Mouse (Mus musculus) heart, postnatal 0 days (tissue): ENCODE measurements around the gene 1500009C09Rik. TPM values are rescaled to one million over a fixed set of nuclear protein-coding genes. Genes with fewer than 3 reads are reported as not detected.
A peak's percentile ranks its signal among the peaks of the same experiment; 100 is the strongest.

Experiments used
- ATAC-seq: fragments of 200-750 bp; cut with Nextera tagmentation; 2 replicates; pipeline ENCODE4 v1.8.0; 2017; ENCODE audit warnings: low read depth, moderate number of reproducible peaks, moderate library complexity; ENCODE audit not compliant: insufficient read depth
- DNase-seq: peaks from one replicate; pipeline ENCODE4 v3.0.0-alpha.2; 2016; ENCODE audit warnings: low spot score
- H3K27ac ChIP-seq: fragments of 300-500 bp; sonication (generic); 2 replicates; pipeline ENCODE4 v1.5.1; 2014; ENCODE audit warnings: low read depth, mild to moderate bottlenecking
- H3K27me3 ChIP-seq: fragments of 300-500 bp; sonication (generic); 2 replicates; pipeline ENCODE4 v1.6.1; 2014; ENCODE audit warnings: low read length, mixed read lengths; ENCODE audit not compliant: control insufficient read depth, insufficient read depth
- H3K36me3 ChIP-seq: fragments of 300-500 bp; sonication (generic); replicated peaks from 2 replicates; pipeline ENCODE4 v1.6.1; 2014; ENCODE audit warnings: low read length, mixed read lengths; ENCODE audit not compliant: control insufficient read depth, insufficient read depth
- H3K4me1 ChIP-seq: fragments of 300-500 bp; sonication (generic); 2 replicates; pipeline ENCODE4 v1.6.1; 2014; ENCODE audit warnings: antibody characterized with exemption; ENCODE audit not compliant: control insufficient read depth, insufficient read depth
- H3K4me2 ChIP-seq: fragments of 300-500 bp; sonication (generic); 2 replicates; pipeline ENCODE4 v1.6.1; 2014; ENCODE audit warnings: low read depth, mild to moderate bottlenecking, low read length, moderate library complexity
- H3K4me3 ChIP-seq: fragments of 300-500 bp; sonication (generic); 2 replicates; pipeline ENCODE4 v1.5.1; 2014; ENCODE audit warnings: low read depth, low read length
- H3K9ac ChIP-seq: fragments of 300-500 bp; sonication (generic); replicated peaks from 2 replicates; pipeline ENCODE4 v1.6.1; 2014; ENCODE audit warnings: low read depth, low read length, mixed read lengths
- H3K9me3 ChIP-seq: fragments of 300-500 bp; sonication (generic); replicated peaks from 2 replicates; pipeline ENCODE4 v1.6.1; 2016; ENCODE audit warnings: low read length; ENCODE audit not compliant: control insufficient read depth
- CTCF ChIP-seq: IDR thresholded peaks from 2 replicates; pipeline ENCODE4 v1.5.1; 2016; ENCODE audit warnings: antibody characterized with exemption, control low read depth, low read depth
- EP300 ChIP-seq: IDR thresholded peaks from 2 replicates; pipeline ENCODE4 v1.6.1; 2016; ENCODE audit warnings: antibody characterized with exemption, low read depth
- WGBS: fragments of 180-500 bp; shearing (Covaris S2); extraction: QIAGEN DNeasy Blood & Tissue Kit; methylation state at CpG from one replicate; pipeline ENCODE4 v1.1.7; 2014; 5-methylcytosine and 5-hydroxymethylcytosine counted together
- polyA plus RNA-seq: library from polyadenylated mRNA; unstranded; fragments of >200 nt; fragmentation: Nextera tagmentation; extraction: Ambion mirVana; gene quantifications from 2 replicates; pipeline ENCODE4 v1.2.1, GENCODE M21; 2015
- total RNA-seq: library from RNA; depleted of rRNA; stranded (reverse); fragments of >200 nt; gene quantifications from 2 replicates; pipeline ENCODE4 v1.2.3, GENCODE M21; 2014; ENCODE audit warnings: low replicate concordance

The 1500009C09Rik gene
- total and polyA plus RNA-seq, 2 experiments from 2014 or later: not detected

GRCm38 (mm10) chr15:82274927-82275901, 23.0 kb downstream of the 1500009C09Rik start:
- Histone ChIP-seq H3K4me1 (peaks cover 12% of the 10 kb centered on the region), H3K4me2 (peak overlapping the region; percentile 85), H3K9ac (no peak overlapping the region; the same call in 1 of the 2 replicates), H3K36me3 (no peaks in the 10 kb centered on the region), H3K4me3 (peak overlapping the region; percentile 47), H3K27me3 (peaks cover 46% of the 10 kb centered on the region), H3K27ac (no peak overlapping the region), H3K9me3 (no peaks in the 10 kb centered on the region)
- under 1% methylated on average over 66 of the region's 86 CpGs for WGBS
- no peak for DNase-seq
- no peak for TF ChIP-seq EP300
- no peak for TF ChIP-seq CTCF
- peak; percentile 43; the same call in 1 of the 2 replicates for ATAC-seq

- Histone ChIP-seq H3K27me3 (peaks cover 34% of the 10 kb centered on the region), H3K4me2 (no peak overlapping the region)
Measured at GRCm38 (mm10) chr15:82277591-82277990, 25.4 kb downstream of the 1500009C09Rik start.

GRCm38 (mm10) chr15:82280638-82281037, 28.4 kb downstream of the 1500009C09Rik start:
- Histone ChIP-seq H3K36me3 (no peaks in the 10 kb centered on the region), H3K4me1 (peaks cover 12% of the 10 kb centered on the region; the same call in 1 of the 2 replicates), H3K4me2 (no peak overlapping the region), H3K9me3 (no peaks in the 10 kb centered on the region), H3K27me3 (peaks cover 14% of the 10 kb centered on the region), H3K4me3 (no peak overlapping the region), H3K27ac (peak overlapping the region; percentile 72), H3K9ac (no peak overlapping the region)
- WGBS: 31% methylated on average over 4 of the region's 4 CpGs
- DNase-seq (peak; percentile 83), ATAC-seq (peak; percentile 87)
- TF ChIP-seq CTCF (no peak), EP300 (no peak)

More at GRCm38 (mm10) chr15:82277591-82277990, 25.4 kb downstream of the 1500009C09Rik start:
- ATAC-seq (no peak), DNase-seq (no peak)
- TF ChIP-seq CTCF: no peak
- TF ChIP-seq EP300: no peak
- Histone ChIP-seq H3K27ac (no peak overlapping the region), H3K4me3 (no peak overlapping the region), H3K9me3 (no peaks in the 10 kb centered on the region), H3K4me1 (peaks cover 21% of the 10 kb centered on the region), H3K9ac (no peak overlapping the region), H3K36me3 (no peaks in the 10 kb centered on the region)
- 64% methylated on average over 5 of the region's 5 CpGs for WGBS

- Histone ChIP-seq H3K9me3 (no peaks in the 10 kb centered on the region), H3K4me2 (no peak overlapping the region), H3K36me3 (no peaks in the 10 kb centered on the region), H3K4me1 (no peaks in the 10 kb centered on the region), H3K4me3 (no peak overlapping the region), H3K27me3 (no peaks in the 10 kb centered on the region), H3K9ac (no peak overlapping the region), H3K27ac (no peak overlapping the region)
- TF ChIP-seq CTCF: no peak
- TF ChIP-seq EP300: no peak
- DNase-seq (no peak), ATAC-seq (no peak)
- WGBS: 53% methylated on average over 12 of the region's 12 CpGs
Measured at GRCm38 (mm10) chr15:82286157-82286556, 34.0 kb downstream of the 1500009C09Rik start.

GRCm38 (mm10) chr15:82290252-82290651, 38.1 kb downstream of the 1500009C09Rik start:
- H3K4me1 ChIP-seq: 0 out of 2 replicates have a peak, but pooled peaks cover 5% of the 10 kb centered on the region
- 84% methylated on average over 7 of the region's 7 CpGs for WGBS
- ATAC-seq: no peak
- no peaks in the 10 kb centered on the region for H3K27me3 ChIP-seq
- TF ChIP-seq EP300 (no peak), CTCF (no peak)
- H3K4me2 ChIP-seq: no peak overlapping the region
- no peak for DNase-seq
- H3K4me3 ChIP-seq: no peak overlapping the region
- no peaks in the 10 kb centered on the region for H3K9me3 ChIP-seq
- H3K36me3 ChIP-seq: no peaks in the 10 kb centered on the region
- no peak overlapping the region for H3K9ac ChIP-seq
- H3K27ac ChIP-seq: no peak overlapping the region
